In the genomic region with DNA sequence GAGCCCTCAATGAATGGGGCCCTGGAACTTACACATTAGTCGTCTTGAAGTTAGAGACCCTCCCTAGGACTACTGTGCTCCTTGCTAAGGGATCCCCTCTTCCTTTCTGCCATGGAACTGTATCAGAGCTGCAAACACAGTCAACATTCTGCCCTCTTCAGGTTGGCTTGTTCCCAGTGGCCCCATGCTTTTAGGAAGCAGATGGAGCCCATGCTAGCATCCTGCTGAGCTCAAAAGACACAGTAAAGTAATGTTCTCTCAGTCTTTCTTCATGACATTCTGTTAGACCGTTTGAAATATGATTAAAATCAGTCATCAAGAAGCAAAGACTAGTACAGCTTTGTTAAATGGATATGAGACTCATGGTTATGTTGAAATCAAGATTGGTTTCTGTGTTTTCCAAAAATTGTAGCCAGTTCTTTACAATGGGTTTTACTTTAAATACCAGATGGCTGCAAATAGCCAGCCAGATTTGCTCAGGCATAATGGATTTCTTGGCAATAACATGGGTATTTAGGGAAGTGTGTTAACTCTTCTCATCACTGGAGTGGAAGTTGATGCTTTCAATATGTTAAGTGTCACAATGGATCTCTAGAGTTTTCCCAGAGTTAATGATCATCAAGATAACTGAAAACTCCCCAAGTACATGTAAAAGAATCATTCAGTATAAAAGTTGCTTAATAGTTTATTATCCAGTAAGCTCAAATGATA, we compare ENCODE assay signal across 17 mouse cellular contexts. TPM values are rescaled to one million over a fixed set of nuclear protein-coding genes. Genes with fewer than 3 reads are reported as not detected.
DNase-seq lines count a peak whose midpoint lies in the region; ATAC-seq and TF ChIP-seq lines count a peak whose summit lies in the region.
"Had no signal": no experiment of that assay in that cellular context is flagged by ENCODE, and none has a peak within 500 bp of the region (broad histone marks: within the 10 kb centered on the region; RNA-seq: fewer than 3 reads in every experiment).

No protein-coding gene starts in this region.

- H3K4me1 ChIP-seq in forebrain, embryonic 15.5 days, result peaks cover 12% of the 10 kb centered on the region
- H3K4me1 ChIP-seq in forebrain, embryonic 10.5 days, result no peaks in the 10 kb centered on the region
- no peaks in the 10 kb centered on the region for H3K4me1 ChIP-seq in lung, embryonic 15.5 days
- H3K4me1 ChIP-seq in forebrain, postnatal 0 days (ENCODE audit: insufficient read depth), result 0 out of 2 replicates have a peak, but pooled peaks cover 3% of the 10 kb centered on the region
- H3K4me1 ChIP-seq: midbrain, embryonic 10.5 days had no signal

- H3K4me2 ChIP-seq in forebrain, embryonic 15.5 days (replicated peaks), result no peak overlapping the region
- H3K4me2 ChIP-seq in lung, embryonic 15.5 days, result no peak overlapping the region
- H3K4me2 ChIP-seq in forebrain, postnatal 0 days (ENCODE audit: low read depth), result no peak overlapping the region

- no peaks in the 10 kb centered on the region for H3K36me3 ChIP-seq in forebrain, embryonic 15.5 days
- no peaks in the 10 kb centered on the region for H3K36me3 ChIP-seq in forebrain, embryonic 10.5 days (replicated peaks)
- H3K36me3 ChIP-seq in lung, embryonic 15.5 days, result no peaks in the 10 kb centered on the region
- H3K36me3 ChIP-seq in forebrain, postnatal 0 days (ENCODE audit: insufficient read depth), result no peaks in the 10 kb centered on the region
- H3K36me3 ChIP-seq: midbrain, embryonic 10.5 days had no signal

- H3K9ac ChIP-seq in forebrain, embryonic 15.5 days (replicated peaks), result no peak overlapping the region
- H3K9ac ChIP-seq in lung, embryonic 15.5 days, result no peak overlapping the region
- H3K9ac ChIP-seq in forebrain, postnatal 0 days, result no peak overlapping the region

- DNase-seq in forebrain, embryonic 10.5 days (ENCODE audit: extremely low spot score, low spot score), result no peak
- no peak for DNase-seq in lung, postnatal 25 days (ENCODE audit: low spot score)
- DNase-seq in cerebellum, adult 11-12 months, result peak; percentile 92
- peak; percentile 68 for DNase-seq in forebrain, postnatal 0 days
- no peak for DNase-seq in right cerebral cortex, adult 2 months (ENCODE audit: low spot score in 2 of 2)
- DNase-seq: adrenal gland, postnatal 25 days; kidney, adult 8-10 months; thymus, postnatal 14 days had no signal

- peak; percentile 80 for ATAC-seq in forebrain, embryonic 15.5 days (replicated peaks)
- ATAC-seq in lung, embryonic 15.5 days (ENCODE audit: borderline replicate concordance, extremely low read depth, low FRiP score, low TSS enrichment), result peak; percentile 72
- peak; percentile 72 for ATAC-seq in forebrain, postnatal 0 days
- ATAC-seq in inflammation-experienced regulatory T-cells, adult 6 months, result no peak

- no peaks in the 10 kb centered on the region for H3K9me3 ChIP-seq in forebrain, embryonic 15.5 days
- no peaks in the 10 kb centered on the region for H3K9me3 ChIP-seq in forebrain, embryonic 10.5 days
- no peaks in the 10 kb centered on the region for H3K9me3 ChIP-seq in lung, embryonic 15.5 days
- H3K9me3 ChIP-seq in forebrain, postnatal 0 days (ENCODE audit: low read length), result no peaks in the 10 kb centered on the region
- H3K9me3 ChIP-seq: midbrain, embryonic 10.5 days had no signal

- peak overlapping the region; percentile 46; the same call in 1 of the 2 replicates for H3K27ac ChIP-seq in forebrain, embryonic 15.5 days (replicated peaks)
- H3K27ac ChIP-seq in forebrain, embryonic 10.5 days, result no peak overlapping the region
- peak overlapping the region; percentile 48 for H3K27ac ChIP-seq in lung, embryonic 15.5 days
- no peak overlapping the region for H3K27ac ChIP-seq in forebrain, postnatal 0 days (ENCODE audit: low read depth, low read length)
- H3K27ac ChIP-seq: midbrain, embryonic 10.5 days had no signal

- no peaks in the 10 kb centered on the region for H3K27me3 ChIP-seq in forebrain, embryonic 15.5 days
- no peaks in the 10 kb centered on the region for H3K27me3 ChIP-seq in forebrain, embryonic 10.5 days (ENCODE audit: poor library complexity, severe bottlenecking)
- no peaks in the 10 kb centered on the region for H3K27me3 ChIP-seq in lung, embryonic 15.5 days
- H3K27me3 ChIP-seq in forebrain, postnatal 0 days (ENCODE audit: insufficient read depth, low read length), result no peaks in the 10 kb centered on the region

- no peak overlapping the region for H3K4me3 ChIP-seq in forebrain, embryonic 15.5 days
- no peak overlapping the region for H3K4me3 ChIP-seq in forebrain, embryonic 10.5 days
- no peak overlapping the region for H3K4me3 ChIP-seq in lung, embryonic 15.5 days
- H3K4me3 ChIP-seq in forebrain, postnatal 0 days (ENCODE audit: low read depth, low read length), result no peak overlapping the region
- H3K4me3 ChIP-seq: midbrain, embryonic 10.5 days had no signal

- TF ChIP-seq CTCF in forebrain, postnatal 0 days (IDR thresholded peaks at IDR 0.05; ENCODE audit: low read depth), result peak; percentile 19; the same call in 1 of the 2 replicates

- WGBS in forebrain, embryonic 15.5 days, result 59% methylated on average over 2 of the region's 2 CpGs
- 64% methylated on average over 2 of the region's 2 CpGs for WGBS in forebrain, embryonic 10.5 days
- WGBS in lung, embryonic 15.5 days, result 40% methylated on average over 2 of the region's 2 CpGs
- 35% methylated on average over 2 of the region's 2 CpGs for WGBS in forebrain, postnatal 0 days

RNA-seq across cellular contexts. Expression of a gene that starts 0.9 kb away (rescaled TPM):
- polyA plus RNA-seq in forebrain, embryonic 15.5 days (2015; fragmentation: Nextera tagmentation; extraction: Ambion mirVana), result 0.65 and 0.95 TPM in 2 replicates
- not detected in 2 replicates for polyA plus RNA-seq in forebrain, embryonic 10.5 days (2016; fragmentation: Nextera tagmentation; extraction: Ambion mirVana)
- 0.21 and 0.58 TPM in 2 replicates for polyA plus RNA-seq in lung, embryonic 15.5 days (2015; fragmentation: Nextera tagmentation; extraction: Ambion mirVana)
- 0.15 TPM in 1 of 2 replicates, not detected in the other for total RNA-seq in forebrain, postnatal 0 days (2014; rRNA removed)
- 0.44 and 0.58 TPM in 2 replicates for polyA plus RNA-seq in forebrain, postnatal 0 days (2015; fragmentation: Nextera tagmentation; extraction: Ambion mirVana)
- not detected for polyA plus RNA-seq in inflammation-experienced regulatory T-cells, adult 6 months (2017; shearing (Covaris generic))
- total RNA-seq: adrenal gland, postnatal 25 days; heart, adult 8-10 months; heart, postnatal 25 days had no signal
- polyA plus RNA-seq: limb, embryonic 11.5 days; liver, embryonic 16.5 days; spleen, adult 2 months had no signal

Comparison
In these comparisons a context has a peak if more than half of its experiments do, and no peak if none do; other contexts are left out.
1. H3K27ac ChIP-seq: peak in forebrain, embryonic 15.5 days (single experiment) and lung, embryonic 15.5 days (single experiment); none in forebrain, embryonic 10.5 days (single experiment) and forebrain, postnatal 0 days (single experiment).
2. DNase-seq: peak in cerebellum, adult 11-12 months (single experiment) and forebrain, postnatal 0 days (single experiment); none in forebrain, embryonic 10.5 days (single experiment), lung, postnatal 25 days (single experiment) and right cerebral cortex, adult 2 months (0 of 2).